Mouse (Mus musculus) heart, embryonic 12.5 days (tissue): Measurements from ENCODE around the gene Asic4. TPM values are rescaled to one million over a fixed set of nuclear protein-coding genes. Genes with fewer than 3 reads are reported as not detected.

Source experiments
- ATAC-seq: fragments of 200-750 bp; cut with Nextera tagmentation; 2 replicates; pipeline ENCODE4 v1.8.0; 2017; ENCODE audit warnings: moderate TSS enrichment, moderate library complexity; ENCODE audit not compliant: insufficient number of reproducible peaks, low FRiP score
- H3K27ac ChIP-seq: fragments of 300-500 bp; sonication (generic); 2 replicates; pipeline ENCODE4 v1.5.1; 2016; ENCODE audit warnings: mild to moderate bottlenecking, moderate library complexity; ENCODE audit not compliant: poor library complexity, severe bottlenecking
- H3K27me3 ChIP-seq: fragments of 300-500 bp; sonication (generic); replicated peaks from 2 replicates; pipeline ENCODE4 v1.6.1; 2016; ENCODE audit warnings: mild to moderate bottlenecking, moderate library complexity
- H3K36me3 ChIP-seq: fragments of 300-500 bp; sonication (generic); 2 replicates; pipeline ENCODE4 v1.6.1; 2016; ENCODE audit warnings: mild to moderate bottlenecking, moderate library complexity
- H3K4me1 ChIP-seq: fragments of 300-500 bp; sonication (generic); replicated peaks from 2 replicates; pipeline ENCODE4 v1.6.1; 2016; ENCODE audit warnings: mild to moderate bottlenecking
- H3K4me2 ChIP-seq: fragments of 300-500 bp; sonication (generic); 2 replicates; pipeline ENCODE4 v1.6.1; 2016; ENCODE audit warnings: mild to moderate bottlenecking, moderate library complexity
- H3K4me3 ChIP-seq: fragments of 300-500 bp; sonication (generic); 2 replicates; pipeline ENCODE4 v1.5.1; 2016; ENCODE audit warnings: mild to moderate bottlenecking
- H3K9ac ChIP-seq: fragments of 300-500 bp; sonication (generic); 2 replicates; pipeline ENCODE4 v1.6.1; 2016; ENCODE audit warnings: mild to moderate bottlenecking, moderate library complexity
- H3K9me3 ChIP-seq: fragments of 300-500 bp; sonication (generic); replicated peaks from 2 replicates; pipeline ENCODE4 v1.6.1; 2016; ENCODE audit warnings: mild to moderate bottlenecking, moderate library complexity
- WGBS: fragments of 180-500 bp; shearing (Covaris S2); methylation state at CpG from one replicate; pipeline ENCODE4 v1.1.7; 2016; 5-methylcytosine and 5-hydroxymethylcytosine counted together
- polyA plus RNA-seq: library from polyadenylated mRNA; unstranded; fragments of >200 nt; fragmentation: Nextera tagmentation; extraction: Ambion mirVana; gene quantifications from 2 replicates; pipeline ENCODE4 v1.2.1, GENCODE M21; 2016

The Asic4 gene
- polyA plus RNA-seq, 1 experiment from 2014 or later: 0.33 TPM

- Histone ChIP-seq H3K9ac (0 out of 2 replicates have a peak overlapping the region, but pooled peaks have one; percentile 29), H3K9me3 (no peaks in the 10 kb centered on the region), H3K27ac (no peak overlapping the region), H3K4me2 (no peak overlapping the region), H3K27me3 (peaks cover 51% of the 10 kb centered on the region), H3K4me1 (peaks cover 53% of the 10 kb centered on the region), H3K36me3 (peaks cover 37% of the 10 kb centered on the region), H3K4me3 (no peak overlapping the region)
- WGBS: 53% methylated on average over 3 of the region's 3 CpGs
- ATAC-seq: no peak
Observed at GRCm38 (mm10) chr1:75444208-75444607, 6.0 kb upstream of the Asic4 start.

DNA sequence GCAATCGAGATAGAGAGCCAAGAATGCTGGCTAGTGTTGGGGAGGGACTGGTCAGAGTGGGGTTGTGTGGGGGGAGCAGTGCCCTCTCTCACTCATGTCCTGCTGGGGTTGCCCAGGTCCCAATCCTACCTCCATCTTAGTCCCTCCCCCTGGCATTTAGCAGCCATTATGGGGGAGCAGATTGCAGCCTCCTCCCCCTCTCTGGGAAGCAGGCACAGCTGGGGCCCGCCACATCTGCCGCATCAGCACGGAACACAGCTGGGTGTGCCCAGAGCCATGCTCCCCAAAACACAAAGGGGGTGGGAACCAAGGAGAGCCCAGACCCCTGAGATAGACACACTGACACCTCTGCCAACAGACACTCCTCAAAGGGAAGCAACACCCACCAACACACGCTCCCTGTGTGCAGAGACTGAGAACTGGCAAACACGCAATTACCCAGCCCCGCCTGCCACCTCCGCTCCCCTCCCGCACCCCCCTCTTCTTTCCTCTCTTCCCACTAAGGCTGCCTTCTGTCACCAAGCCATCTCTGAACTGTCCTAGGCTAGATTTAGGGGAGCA, 5.0 kb upstream of the Asic4 start:
- 0 out of 2 replicates have a peak overlapping the region, but pooled peaks have one; percentile 62 for H3K9ac ChIP-seq
- peaks cover 33% of the 10 kb centered on the region for H3K36me3 ChIP-seq
- no peaks in the 10 kb centered on the region for H3K9me3 ChIP-seq
- peak overlapping the region; percentile 75 for H3K4me2 ChIP-seq
- 7% methylated on average over 9 of the region's 9 CpGs for WGBS
- H3K27me3 ChIP-seq: peaks cover 61% of the 10 kb centered on the region
- no peak overlapping the region for H3K4me3 ChIP-seq
- H3K4me1 ChIP-seq: peaks cover 63% of the 10 kb centered on the region
- H3K27ac ChIP-seq: no peak overlapping the region
- ATAC-seq: no peak

DNA sequence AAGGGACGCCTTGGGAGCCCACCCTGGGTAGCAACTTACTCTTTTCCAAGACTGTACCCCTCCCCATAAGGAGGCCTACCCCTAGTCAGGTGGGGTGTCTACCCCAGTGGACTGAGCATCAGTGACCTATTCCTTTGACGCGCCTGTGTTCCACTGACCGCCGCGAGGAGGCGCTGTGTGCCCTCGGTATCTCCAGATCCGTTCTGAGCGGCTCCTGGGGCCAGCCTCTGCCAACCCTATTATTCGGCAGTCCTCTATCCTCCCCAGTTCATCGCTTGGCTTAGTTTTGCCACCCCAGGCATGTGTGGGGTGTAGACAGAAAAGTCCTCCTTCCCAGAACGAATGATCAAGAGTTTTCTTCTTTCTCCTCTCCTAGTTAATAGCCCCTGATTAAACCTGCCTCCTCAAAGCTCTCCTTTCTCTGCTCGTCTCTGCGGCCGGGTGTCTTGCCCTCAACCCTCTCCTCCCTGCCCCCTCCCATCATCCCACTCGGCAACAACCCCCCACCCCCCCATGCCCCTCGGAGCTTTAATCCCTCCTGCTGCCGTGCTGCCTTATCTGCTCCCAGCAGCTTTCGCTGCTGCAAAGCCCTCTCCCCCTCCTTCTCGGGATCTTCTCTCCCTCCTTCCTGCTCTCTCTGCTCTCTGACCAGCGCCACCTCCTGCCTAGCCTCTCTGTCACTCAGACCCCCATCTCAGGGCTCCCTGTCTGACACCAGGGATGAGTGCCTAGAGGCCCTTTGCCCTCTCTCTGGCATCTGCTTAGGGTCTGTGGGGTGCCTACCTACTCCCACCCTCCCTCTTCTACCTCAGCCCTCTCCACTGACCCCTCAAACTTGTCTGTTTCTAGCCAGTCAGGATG, 4.3 kb upstream of the Asic4 start:
- peaks cover 70% of the 10 kb centered on the region for H3K4me1 ChIP-seq
- H3K27ac ChIP-seq: 0 out of 2 replicates have a peak overlapping the region, but pooled peaks have one; percentile 26
- peaks cover 25% of the 10 kb centered on the region for H3K36me3 ChIP-seq
- H3K27me3 ChIP-seq: peaks cover 69% of the 10 kb centered on the region
- peak; percentile 25 for ATAC-seq
- no peaks in the 10 kb centered on the region for H3K9me3 ChIP-seq
- H3K4me3 ChIP-seq: peak overlapping the region; percentile 34
- WGBS: under 1% methylated on average over 22 of the region's 22 CpGs
- H3K4me2 ChIP-seq: peak overlapping the region; percentile 75
- peak overlapping the region; percentile 62 for H3K9ac ChIP-seq

- WGBS: 5% methylated on average over 19 of the region's 20 CpGs
- H3K4me3 ChIP-seq: peak overlapping the region; percentile 34; the same call in 1 of the 2 replicates
- H3K9me3 ChIP-seq: no peaks in the 10 kb centered on the region
- peak overlapping the region; percentile 75 for H3K4me2 ChIP-seq
- peak overlapping the region; percentile 48 for H3K9ac ChIP-seq
- H3K4me1 ChIP-seq: peaks cover 74% of the 10 kb centered on the region
- peaks cover 19% of the 10 kb centered on the region for H3K36me3 ChIP-seq
- H3K27me3 ChIP-seq: peaks cover 75% of the 10 kb centered on the region
- no peak for ATAC-seq
- H3K27ac ChIP-seq: 0 out of 2 replicates have a peak overlapping the region, but pooled peaks have one; percentile 26
Observed at GRCm38 (mm10) chr1:75446656-75447055, 3.6 kb upstream of the Asic4 start.

- no peak for ATAC-seq
- Histone ChIP-seq H3K9ac (peak overlapping the region; percentile 48; the same call in 1 of the 2 replicates), H3K36me3 (peaks cover 11% of the 10 kb centered on the region; the same call in 1 of the 2 replicates), H3K27me3 (peaks cover 83% of the 10 kb centered on the region), H3K27ac (0 out of 2 replicates have a peak overlapping the region, but pooled peaks have one; percentile 5), H3K4me2 (peak overlapping the region; percentile 75), H3K4me1 (peaks cover 74% of the 10 kb centered on the region), H3K4me3 (no peak overlapping the region), H3K9me3 (no peaks in the 10 kb centered on the region)
- WGBS: 8% methylated on average over 10 of the region's 10 CpGs
Observed at GRCm38 (mm10) chr1:75447265-75448051, 2.8 kb upstream of the Asic4 start.

DNA sequence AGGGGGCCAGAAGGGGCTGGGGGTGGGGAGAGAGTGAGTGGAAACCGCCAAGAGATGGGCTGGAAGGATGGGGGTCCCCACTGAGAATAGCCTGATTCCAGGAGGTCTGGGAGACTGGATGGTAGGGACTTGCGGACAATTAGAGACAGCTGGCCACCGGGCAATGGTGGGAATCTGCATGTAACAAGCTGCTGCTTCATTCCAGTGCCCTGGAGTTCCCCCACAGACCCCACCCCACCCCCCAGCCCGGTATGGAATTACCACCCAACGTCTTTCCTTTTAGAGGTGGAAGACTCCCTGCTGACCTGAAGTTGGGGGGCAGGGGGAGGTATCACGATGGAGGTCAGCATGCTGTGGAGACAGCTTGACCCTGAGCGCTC, 2.2 kb upstream of the Asic4 start:
- 5% methylated on average over 7 of the region's 7 CpGs for WGBS

DNA sequence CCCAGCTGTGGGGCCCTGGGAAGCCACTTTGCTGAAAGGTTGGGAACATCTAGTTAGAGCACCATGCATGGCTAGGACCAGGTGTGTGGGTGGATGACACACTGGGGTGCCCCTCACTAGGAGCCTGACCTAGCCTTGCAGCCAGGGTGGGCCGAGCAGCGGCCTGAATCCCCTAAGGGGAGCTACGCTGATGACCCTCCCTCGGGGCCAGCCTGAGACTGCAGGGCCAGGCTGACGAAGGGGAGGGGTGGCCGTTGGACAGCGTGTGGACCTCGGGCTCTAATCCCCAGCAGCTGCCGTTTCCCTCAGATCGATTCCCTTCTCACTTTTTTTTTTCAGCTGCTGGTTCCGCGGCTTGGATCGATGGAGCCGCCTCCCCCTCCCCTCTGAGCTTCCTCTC, 1.3 kb upstream of the Asic4 start:
- peaks cover 74% of the 10 kb centered on the region for H3K4me1 ChIP-seq
- 0 out of 2 replicates have a peak overlapping the region, but pooled peaks have one; percentile 2 for H3K4me2 ChIP-seq
- no peak for ATAC-seq
- H3K4me3 ChIP-seq: no peak overlapping the region
- 2% methylated on average over 14 of the region's 14 CpGs for WGBS
- peaks cover 89% of the 10 kb centered on the region for H3K27me3 ChIP-seq
- no peaks in the 10 kb centered on the region for H3K9me3 ChIP-seq
- H3K9ac ChIP-seq: no peak overlapping the region; the same call in 1 of the 2 replicates
- H3K27ac ChIP-seq: no peak overlapping the region
- no peaks in the 10 kb centered on the region for H3K36me3 ChIP-seq

More for the DNA sequence above, 2.2 kb upstream of the Asic4 start:
- Histone ChIP-seq H3K4me2 (peak overlapping the region; percentile 51), H3K36me3 (peaks cover 5% of the 10 kb centered on the region; the same call in 1 of the 2 replicates), H3K4me1 (peaks cover 74% of the 10 kb centered on the region), H3K9ac (peak overlapping the region; percentile 47; the same call in 1 of the 2 replicates), H3K9me3 (no peaks in the 10 kb centered on the region), H3K27me3 (peaks cover 89% of the 10 kb centered on the region), H3K4me3 (no peak overlapping the region), H3K27ac (0 out of 2 replicates have a peak overlapping the region, but pooled peaks have one; percentile 5)
- no peak for ATAC-seq

DNA sequence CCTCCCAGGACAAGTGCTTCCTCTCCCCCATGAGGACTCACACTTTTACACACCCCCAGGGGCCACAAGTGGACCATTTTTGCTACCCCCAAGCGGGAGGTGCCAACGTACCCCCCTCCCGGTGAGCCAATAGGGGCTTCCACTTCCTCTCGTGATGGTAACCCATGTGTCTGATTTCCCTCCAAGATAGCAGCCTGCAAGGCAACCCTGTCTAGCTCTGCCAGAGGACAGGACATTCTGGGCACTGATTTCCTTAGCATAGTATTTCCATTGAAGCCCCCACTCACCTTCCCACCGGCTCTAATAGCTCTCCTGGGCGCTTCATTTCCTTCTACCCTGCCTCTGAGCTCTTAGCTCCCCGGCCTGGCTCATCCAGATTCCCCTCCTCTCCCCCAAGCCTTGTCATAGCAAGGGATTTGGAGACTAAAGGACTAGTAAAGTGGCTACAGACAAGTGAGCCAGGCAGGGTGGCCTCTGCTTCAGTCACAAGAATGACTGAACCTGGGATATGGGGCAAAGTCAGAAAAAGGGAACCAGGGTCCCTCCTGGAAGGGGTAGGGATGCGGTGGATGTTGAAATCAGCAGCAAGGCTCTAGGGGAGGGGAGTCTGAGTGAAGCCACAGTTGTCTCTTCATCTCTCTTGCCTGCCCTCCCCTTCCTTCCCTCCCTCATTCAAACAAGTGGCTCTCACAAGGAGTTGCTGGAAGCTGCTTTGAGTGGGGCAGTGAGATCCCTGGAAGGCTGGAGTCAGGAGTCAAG, 680 bp upstream of the Asic4 start:
- Histone ChIP-seq H3K36me3 (no peaks in the 10 kb centered on the region), H3K9ac (no peak overlapping the region), H3K27me3 (peaks cover 89% of the 10 kb centered on the region), H3K9me3 (no peaks in the 10 kb centered on the region), H3K4me3 (0 out of 2 replicates have a peak overlapping the region, but pooled peaks have one; percentile 36), H3K4me2 (peak overlapping the region; percentile 71), H3K4me1 (peaks cover 68% of the 10 kb centered on the region), H3K27ac (no peak overlapping the region)
- WGBS: 4% methylated on average over 8 of the region's 8 CpGs
- no peak for ATAC-seq

- no peak overlapping the region for H3K4me2 ChIP-seq
- H3K36me3 ChIP-seq: no peaks in the 10 kb centered on the region
- ATAC-seq: no peak
- peaks cover 97% of the 10 kb centered on the region for H3K27me3 ChIP-seq
- H3K4me1 ChIP-seq: peaks cover 44% of the 10 kb centered on the region
- H3K9ac ChIP-seq: no peak overlapping the region
- H3K4me3 ChIP-seq: no peak overlapping the region
- WGBS: 59% methylated on average over 5 of the region's 5 CpGs
- no peak overlapping the region for H3K27ac ChIP-seq
- H3K9me3 ChIP-seq: no peaks in the 10 kb centered on the region
Observed at GRCm38 (mm10) chr1:75451900-75452299, 1.7 kb downstream of the Asic4 start.

DNA sequence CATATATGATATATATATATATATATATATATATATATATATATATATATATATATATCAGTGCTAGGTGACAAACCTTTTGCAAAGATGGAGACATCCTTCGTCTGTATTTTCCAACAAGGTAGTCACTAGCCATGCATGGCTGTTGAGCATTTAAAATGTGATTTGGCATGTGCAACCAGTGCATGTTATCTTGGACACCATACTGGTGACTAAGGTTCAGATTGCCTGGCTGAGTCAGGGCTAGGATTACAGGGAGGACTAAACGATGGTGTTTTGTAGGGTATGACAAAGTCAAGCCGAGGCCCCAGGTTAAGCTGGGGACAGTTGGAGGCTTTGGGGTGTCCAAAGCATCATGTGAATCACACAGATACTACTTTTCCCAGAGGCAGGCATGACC, 5.2 kb downstream of the Asic4 start:
- no peaks in the 10 kb centered on the region for H3K9me3 ChIP-seq
- H3K9ac ChIP-seq: no peak overlapping the region
- H3K27me3 ChIP-seq: peaks cover 79% of the 10 kb centered on the region
- no peak for ATAC-seq
- peaks cover 34% of the 10 kb centered on the region for H3K4me1 ChIP-seq
- 58% methylated on average over 3 of the region's 3 CpGs for WGBS
- no peaks in the 10 kb centered on the region for H3K36me3 ChIP-seq
- H3K27ac ChIP-seq: no peak overlapping the region
- no peak overlapping the region for H3K4me2 ChIP-seq
- H3K4me3 ChIP-seq: no peak overlapping the region
